Mouse (Mus musculus): ENCODE measurements around the gene Tnrc6a. TPM values are rescaled to one million over a fixed set of nuclear protein-coding genes. Genes with fewer than 3 reads are reported as not detected.
"Not testable (repeated sequence)": the region's sequence is repeated elsewhere in the genome, so short reads cannot be mapped to it uniquely, and the experiment has no call there.

The Tnrc6a gene
- polyA plus RNA-seq, 1 experiment from 2014 or later, result 59.6 TPM

DNA sequence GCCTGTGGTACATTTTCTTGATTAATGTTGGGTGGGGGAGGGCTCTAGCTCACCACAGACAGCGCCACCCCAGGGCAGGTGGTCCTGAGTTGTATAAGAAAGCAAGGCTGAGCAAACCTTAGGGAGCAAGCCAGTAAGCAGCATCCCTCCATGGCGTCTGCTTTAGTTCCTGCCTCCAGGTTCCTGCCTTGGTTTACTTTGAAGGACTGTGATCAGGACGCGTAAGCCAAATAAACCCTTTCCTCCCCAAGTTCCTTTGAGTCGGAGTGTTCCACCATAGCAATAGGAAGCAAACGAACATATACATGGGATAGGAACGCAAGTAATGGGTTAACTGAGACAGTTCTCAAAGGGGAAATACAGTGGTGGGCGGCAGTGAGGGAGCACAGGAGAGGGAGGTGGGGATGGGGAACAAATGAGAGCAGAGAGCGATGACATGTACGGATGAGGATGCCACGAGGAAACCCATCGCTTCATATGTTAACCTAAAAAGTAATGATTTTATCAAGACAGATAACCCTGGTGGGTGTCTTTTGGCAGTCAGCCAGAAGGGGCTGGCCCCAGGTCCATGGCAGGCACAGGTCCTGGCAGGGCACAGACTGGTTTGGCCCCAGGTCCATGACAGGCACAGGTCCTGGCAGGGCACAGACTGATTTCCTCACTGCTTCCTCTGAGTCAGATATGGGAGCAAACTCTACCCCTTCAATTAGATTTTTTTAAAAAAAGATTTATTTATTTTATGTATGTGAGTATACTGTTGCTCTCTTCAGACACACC lies 27.2 kb upstream of the Tnrc6a start:
- 67% methylated on average over 12 of the region's 12 CpGs for WGBS
- H3K27ac ChIP-seq (ENCODE audit: low read length), result no peak overlapping the region; the same call in 1 of the 2 replicates

DNA sequence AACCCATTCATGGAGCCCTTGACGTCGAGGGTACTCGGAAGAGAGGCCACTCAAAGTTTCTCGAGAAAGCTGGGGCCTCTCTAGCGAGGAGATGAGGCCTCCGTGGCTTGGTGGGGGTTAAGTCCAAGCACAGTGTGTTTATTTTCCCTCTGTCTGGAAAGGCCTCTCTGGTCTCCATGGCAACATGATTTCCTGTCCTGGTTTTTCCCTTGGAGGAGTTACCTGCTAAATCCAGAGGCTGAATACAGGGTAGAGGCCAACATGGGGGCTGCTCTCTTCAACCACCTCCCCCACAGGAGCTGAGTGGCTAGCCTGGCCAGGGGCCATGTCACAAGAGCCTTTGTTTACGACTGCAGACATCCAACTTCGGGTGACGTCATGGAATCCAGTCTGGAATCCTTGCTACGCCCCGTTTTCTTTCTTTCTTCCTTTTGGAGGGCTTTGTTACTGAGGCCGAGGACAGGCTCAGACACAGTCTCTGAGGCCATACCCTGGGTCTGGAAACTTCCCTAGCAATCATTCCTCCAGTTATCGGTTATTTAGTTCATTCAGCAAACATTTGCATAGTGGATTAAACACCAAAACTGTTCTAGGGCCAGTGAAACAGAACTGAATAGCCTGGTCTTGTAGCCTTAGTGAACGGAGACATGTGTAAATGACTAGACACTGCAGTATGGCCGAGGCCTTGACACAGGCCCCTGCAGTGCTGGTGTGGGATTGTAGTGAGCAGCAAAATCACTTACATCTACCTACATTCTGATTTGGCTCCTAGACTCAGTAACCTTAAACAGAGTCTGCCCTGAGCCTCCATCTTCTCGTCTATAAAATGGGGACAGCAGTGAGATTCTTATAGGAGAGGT lies 25.6 kb upstream of the Tnrc6a start:
- 12% methylated on average over 16 of the region's 16 CpGs for WGBS
- Histone ChIP-seq H3K9ac (replicated peaks; ENCODE audit: low read depth) (no peak overlapping the region), H3K27ac (ENCODE audit: low read length) (peak overlapping the region; percentile 93), H3K4me1 (ENCODE audit: insufficient read depth, low read depth, low read length) (peaks cover 4% of the 10 kb centered on the region; the same call in 1 of the 2 replicates), H3K4me3 (ENCODE audit: low read depth, low read length) (no peak overlapping the region), H3K27me3 (replicated peaks; ENCODE audit: insufficient read depth, low read length) (no peaks in the 10 kb centered on the region), H3K9me3 (ENCODE audit: low read length) (no peaks in the 10 kb centered on the region), H3K36me3 (ENCODE audit: insufficient read depth, low read length) (no peaks in the 10 kb centered on the region), H3K4me2 (replicated peaks; ENCODE audit: low read depth, low read length) (peak overlapping the region; percentile 14; the same call in 1 of the 2 replicates)
- peak; percentile 92 for TF ChIP-seq EP300 (IDR thresholded peaks at IDR 0.05)
- TF ChIP-seq CTCF (IDR thresholded peaks at IDR 0.05), result no peak
- peak; percentile 95 for ATAC-seq
- peak; percentile 99 for DNase-seq (ENCODE audit: low spot score)

More for the DNA sequence above, 27.2 kb upstream of the Tnrc6a start:
- ATAC-seq, result no peak
- Histone ChIP-seq H3K4me3 (ENCODE audit: low read depth, low read length) (no peak overlapping the region), H3K36me3 (ENCODE audit: insufficient read depth, low read length) (no peaks in the 10 kb centered on the region), H3K4me1 (ENCODE audit: insufficient read depth, low read depth, low read length) (peaks cover 4% of the 10 kb centered on the region; the same call in 1 of the 2 replicates), H3K9ac (replicated peaks; ENCODE audit: low read depth) (no peak overlapping the region), H3K27me3 (replicated peaks; ENCODE audit: insufficient read depth, low read length) (no peaks in the 10 kb centered on the region), H3K9me3 (ENCODE audit: low read length) (no peaks in the 10 kb centered on the region), H3K4me2 (replicated peaks; ENCODE audit: low read depth, low read length) (no peak overlapping the region)
- peak; percentile 58 for DNase-seq (ENCODE audit: low spot score)
- TF ChIP-seq EP300 (IDR thresholded peaks at IDR 0.05) (no peak), CTCF (IDR thresholded peaks at IDR 0.05) (no peak)

DNA sequence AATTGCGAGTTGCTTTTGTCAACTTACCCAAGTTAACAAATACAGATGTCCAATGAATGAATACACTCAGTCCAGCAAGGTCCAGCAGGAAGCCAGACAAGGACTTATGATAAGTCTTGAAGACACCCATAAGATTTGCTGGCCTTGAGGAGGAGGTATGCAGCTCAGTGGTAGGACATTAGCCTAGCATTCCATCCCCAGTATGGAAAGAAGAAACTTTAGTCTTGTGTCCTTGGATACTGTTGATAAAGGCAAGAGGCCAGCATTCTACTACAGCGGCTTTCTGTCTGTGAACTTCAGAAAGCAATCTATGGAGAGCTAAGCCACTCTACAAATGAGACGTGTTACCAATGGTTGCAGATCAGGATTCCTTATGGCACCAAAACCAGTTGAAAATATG lies 22.4 kb upstream of the Tnrc6a start:
- Histone ChIP-seq H3K27ac (ENCODE audit: low read length) (no peak overlapping the region), H3K4me1 (ENCODE audit: insufficient read depth, low read depth, low read length) (peaks cover 4% of the 10 kb centered on the region; the same call in 1 of the 2 replicates), H3K27me3 (replicated peaks; ENCODE audit: insufficient read depth, low read length) (no peaks in the 10 kb centered on the region), H3K9me3 (ENCODE audit: low read length) (no peaks in the 10 kb centered on the region), H3K36me3 (ENCODE audit: insufficient read depth, low read length) (no peaks in the 10 kb centered on the region), H3K4me2 (replicated peaks; ENCODE audit: low read depth, low read length) (no peak overlapping the region), H3K4me3 (ENCODE audit: low read depth, low read length) (no peak overlapping the region), H3K9ac (replicated peaks; ENCODE audit: low read depth) (no peak overlapping the region)
- WGBS, result 80% methylated on average over 3 of the region's 3 CpGs
- TF ChIP-seq CTCF (IDR thresholded peaks at IDR 0.05) (no peak), EP300 (IDR thresholded peaks at IDR 0.05) (no peak)
- ATAC-seq (no peak), DNase-seq (ENCODE audit: low spot score) (no peak)

DNA sequence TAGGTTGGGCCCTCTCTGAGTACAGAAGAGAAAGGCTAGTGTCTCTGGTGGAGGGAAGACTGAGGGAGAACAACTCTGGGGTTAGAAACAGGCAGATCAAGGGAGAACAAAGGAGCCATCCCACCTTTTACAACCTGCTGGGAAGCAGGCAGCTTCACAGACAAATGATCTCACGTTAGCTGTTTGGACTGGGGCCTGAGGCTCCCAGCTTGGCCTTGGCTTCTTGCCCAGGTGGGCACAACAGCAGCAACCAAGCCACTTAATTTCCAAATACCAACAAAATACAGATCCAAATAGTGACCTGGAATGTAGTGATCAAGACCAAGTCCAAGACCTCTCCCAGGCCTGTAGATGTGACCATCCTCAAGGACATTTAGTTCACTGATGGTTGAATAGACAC lies 18.3 kb upstream of the Tnrc6a start:
- whole genome bisulfite sequencing, result 28% methylated on average over 1 of the region's 1 CpGs
- not testable (repeated sequence) for H3K9me3 ChIP-seq (ENCODE audit: low read length); H3K4me1 ChIP-seq (ENCODE audit: insufficient read depth, low read depth, low read length); H3K36me3 ChIP-seq (ENCODE audit: insufficient read depth, low read length); H3K9ac ChIP-seq (replicated peaks; ENCODE audit: low read depth); H3K27me3 ChIP-seq (replicated peaks; ENCODE audit: insufficient read depth, low read length); H3K4me3 ChIP-seq (ENCODE audit: low read depth, low read length); DNase-seq (ENCODE audit: low spot score); H3K4me2 ChIP-seq (replicated peaks; ENCODE audit: low read depth, low read length); ATAC-seq; H3K27ac ChIP-seq (ENCODE audit: low read length)

DNA sequence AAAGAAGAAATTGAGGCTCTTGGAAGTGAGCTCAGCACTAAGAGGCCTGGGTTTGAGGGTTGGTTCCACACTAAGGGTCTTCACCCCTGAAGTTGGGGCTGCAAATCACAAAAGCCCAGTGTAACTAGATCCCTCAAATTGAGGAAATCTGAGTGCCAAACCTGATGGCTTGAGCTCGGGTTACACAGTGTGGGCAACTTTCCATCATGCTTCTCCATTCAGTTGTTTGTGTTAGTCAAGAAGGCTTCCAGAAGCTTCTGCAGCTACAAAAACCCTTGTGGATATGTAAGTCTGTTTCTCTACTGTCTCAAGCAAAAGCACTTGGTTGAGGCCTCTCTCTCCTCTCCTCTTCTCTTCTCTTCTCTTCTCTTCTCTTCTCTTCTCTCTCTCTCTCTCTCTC lies 17.8 kb upstream of the Tnrc6a start:
- no peak overlapping the region for H3K27ac ChIP-seq (ENCODE audit: low read length)
- DNase-seq (ENCODE audit: low spot score), result no peak

DNA sequence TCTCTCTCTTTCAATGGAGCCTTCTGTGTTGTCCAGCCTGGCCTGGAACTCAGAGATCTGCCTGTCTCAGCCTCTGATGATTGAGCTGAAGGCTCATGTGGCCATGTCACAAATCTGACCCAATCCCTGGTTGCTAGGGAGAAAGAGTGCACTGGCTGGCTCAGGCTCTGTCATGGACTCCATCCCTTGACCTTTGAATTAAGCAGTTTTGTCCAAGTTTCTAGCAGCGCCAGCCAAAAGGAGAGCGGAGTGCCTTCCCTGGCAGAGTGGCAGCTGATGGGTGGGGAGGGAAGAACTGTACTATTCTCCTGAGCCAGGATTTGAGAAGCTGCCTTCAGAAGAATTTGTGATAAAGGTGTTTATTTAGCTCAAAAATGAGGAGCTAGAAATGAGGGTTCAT lies 17.4 kb upstream of the Tnrc6a start:
- TF ChIP-seq CTCF (IDR thresholded peaks at IDR 0.05), result no peak
- no peak for TF ChIP-seq EP300 (IDR thresholded peaks at IDR 0.05)
- no peak for ATAC-seq
- H3K9me3 ChIP-seq (ENCODE audit: low read length), result no peaks in the 10 kb centered on the region
- H3K27ac ChIP-seq (ENCODE audit: low read length), result no peak overlapping the region
- H3K4me1 ChIP-seq (ENCODE audit: insufficient read depth, low read depth, low read length), result peaks cover 7% of the 10 kb centered on the region
- H3K36me3 ChIP-seq (ENCODE audit: insufficient read depth, low read length), result no peaks in the 10 kb centered on the region
- DNase-seq (ENCODE audit: low spot score), result no peak
- H3K4me3 ChIP-seq (ENCODE audit: low read depth, low read length), result no peak overlapping the region
- H3K9ac ChIP-seq (replicated peaks; ENCODE audit: low read depth), result no peak overlapping the region
- no peaks in the 10 kb centered on the region for H3K27me3 ChIP-seq (replicated peaks; ENCODE audit: insufficient read depth, low read length)
- no peak overlapping the region for H3K4me2 ChIP-seq (replicated peaks; ENCODE audit: low read depth, low read length)
- 91% methylated on average over 2 of the region's 2 CpGs for WGBS

More for the DNA sequence above, 17.8 kb upstream of the Tnrc6a start:
- Histone ChIP-seq H3K4me1 (ENCODE audit: insufficient read depth, low read depth, low read length) (peaks cover 7% of the 10 kb centered on the region), H3K36me3 (ENCODE audit: insufficient read depth, low read length) (no peaks in the 10 kb centered on the region), H3K27me3 (replicated peaks; ENCODE audit: insufficient read depth, low read length) (no peaks in the 10 kb centered on the region), H3K4me2 (replicated peaks; ENCODE audit: low read depth, low read length) (no peak overlapping the region), H3K9me3 (ENCODE audit: low read length) (no peaks in the 10 kb centered on the region), H3K9ac (replicated peaks; ENCODE audit: low read depth) (no peak overlapping the region), H3K4me3 (ENCODE audit: low read depth, low read length) (no peak overlapping the region)
- 45% methylated on average over 1 of the region's 1 CpGs for WGBS
- ATAC-seq, result no peak
- TF ChIP-seq EP300 (IDR thresholded peaks at IDR 0.05), result no peak
- TF ChIP-seq CTCF (IDR thresholded peaks at IDR 0.05), result no peak

All from lung, postnatal 0 days (tissue).